Mouse (Mus musculus) spleen, embryonic (tissue): ENCODE results near the gene Cped1.
"Not testable (repeated sequence)": the region's sequence is repeated elsewhere in the genome, so short reads cannot be mapped to it uniquely, and the experiment has no call there.

ENCODE experiments used
- CTCF ChIA-PET: fragments of 350-600 bp; sonication (Branson Sonifier 250); formaldehyde crosslinking; loops from one replicate; lab custom pipeline; 2022; lab: Charles Lee

The Cped1 gene

GRCm38 (mm10) chr6:22074232-22075083, 88.7 kb downstream of the Cped1 start:
- CTCF ChIA-PET: no interaction called here

- CTCF ChIA-PET: no interaction called here
Observed at GRCm38 (mm10) chr6:22078686-22079264, 93.1 kb downstream of the Cped1 start.

GRCm38 (mm10) chr6:22086056-22086455, 100.3 kb downstream of the Cped1 start:
- CTCF ChIA-PET: no interaction called here

GRCm38 (mm10) chr6:22088346-22089064, 102.8 kb downstream of the Cped1 start:
- CTCF ChIA-PET: no interaction called here

GRCm38 (mm10) chr6:22091773-22092172, 106.1 kb downstream of the Cped1 start:
- CTCF ChIA-PET: no interaction called here

GRCm38 (mm10) chr6:22093792-22094191, 108.1 kb downstream of the Cped1 start:
- CTCF ChIA-PET: no interaction called here

GRCm38 (mm10) chr6:22097709-22098108, 112.0 kb downstream of the Cped1 start:
- CTCF ChIA-PET: no interaction called here

GRCm38 (mm10) chr6:22099832-22100231, 114.1 kb downstream of the Cped1 start:
- CTCF ChIA-PET: no interaction called here

- CTCF ChIA-PET: no interaction called here
Observed at GRCm38 (mm10) chr6:22101939-22102338, 116.2 kb downstream of the Cped1 start.

- CTCF ChIA-PET: no interaction called here
Observed at GRCm38 (mm10) chr6:22102752-22103151, 117.0 kb downstream of the Cped1 start.

- CTCF ChIA-PET: no interaction called here
Observed at GRCm38 (mm10) chr6:22103713-22104112, 118.0 kb downstream of the Cped1 start.

GRCm38 (mm10) chr6:22104211-22104610, 118.5 kb downstream of the Cped1 start:
- CTCF ChIA-PET: no interaction called here

- CTCF ChIA-PET: no interaction called here
Observed at GRCm38 (mm10) chr6:22114079-22114478, 128.4 kb downstream of the Cped1 start.

GRCm38 (mm10) chr6:22116679-22117078, 131.0 kb downstream of the Cped1 start:
- CTCF ChIA-PET: no interaction called here

GRCm38 (mm10) chr6:22122080-22122479, 136.4 kb downstream of the Cped1 start:
- CTCF ChIA-PET: interaction anchor here (0.6 to 0.7 kb wide), 2 partner anchors 81 to 801 kb away, joined by 3 to 10 read pairs; no protein-coding TSS in a partner anchor

- CTCF ChIA-PET: interaction anchor here (0.7 kb wide), 1 partner anchor 80 kb away, joined by 10 read pairs; no protein-coding TSS in a partner anchor
Observed at GRCm38 (mm10) chr6:22122693-22123092, 137.0 kb downstream of the Cped1 start.

- CTCF ChIA-PET: no interaction called here
Observed at GRCm38 (mm10) chr6:22123332-22123731, 137.6 kb downstream of the Cped1 start.

- CTCF ChIA-PET: not testable (repeated sequence)
Observed at GRCm38 (mm10) chr6:22124575-22125330, 139.0 kb downstream of the Cped1 start.

GRCm38 (mm10) chr6:22135038-22135631, 149.4 kb downstream of the Cped1 start:
- CTCF ChIA-PET: no interaction called here

- CTCF ChIA-PET: no interaction called here
Observed at GRCm38 (mm10) chr6:22136805-22137204, 151.1 kb downstream of the Cped1 start.

GRCm38 (mm10) chr6:22140786-22141185, 155.1 kb downstream of the Cped1 start:
- CTCF ChIA-PET: no interaction called here
